Mouse (Mus musculus) frontal cortex, postnatal 36 days (tissue): ENCODE results near the gene Bad.
"Not testable (repeated sequence)": the region's sequence is repeated elsewhere in the genome, so short reads cannot be mapped to it uniquely, and the experiment has no call there.

Experiments
- DNase-seq, 2 experiments: peaks; one replicate each; pipeline ENCODE4 v3.0.0; 2022; ENCODE audit warnings: low spot score in 2 of 2

Gene Bad

DNA sequence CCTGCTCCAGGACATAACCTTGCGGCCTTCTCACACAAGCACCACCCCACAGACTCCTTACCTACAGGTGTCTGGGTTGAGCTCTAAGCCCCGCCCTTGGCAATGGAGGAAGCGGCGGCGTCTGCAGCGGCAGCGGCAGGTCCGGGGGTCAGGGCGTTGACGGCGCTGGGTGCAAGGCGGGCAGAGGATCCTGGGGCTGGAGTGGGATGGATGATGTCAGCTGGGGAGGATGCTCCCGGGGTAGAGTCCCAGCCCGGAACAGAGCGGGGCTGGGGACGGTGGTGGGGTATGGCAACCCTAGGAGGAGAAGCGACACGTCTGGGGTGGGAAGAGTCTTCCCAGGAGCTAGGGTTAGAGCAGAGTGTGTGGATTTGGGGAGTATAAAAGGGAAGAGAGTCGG is 43.6 kb downstream of the Bad start:
- no peak for DNase-seq

DNA sequence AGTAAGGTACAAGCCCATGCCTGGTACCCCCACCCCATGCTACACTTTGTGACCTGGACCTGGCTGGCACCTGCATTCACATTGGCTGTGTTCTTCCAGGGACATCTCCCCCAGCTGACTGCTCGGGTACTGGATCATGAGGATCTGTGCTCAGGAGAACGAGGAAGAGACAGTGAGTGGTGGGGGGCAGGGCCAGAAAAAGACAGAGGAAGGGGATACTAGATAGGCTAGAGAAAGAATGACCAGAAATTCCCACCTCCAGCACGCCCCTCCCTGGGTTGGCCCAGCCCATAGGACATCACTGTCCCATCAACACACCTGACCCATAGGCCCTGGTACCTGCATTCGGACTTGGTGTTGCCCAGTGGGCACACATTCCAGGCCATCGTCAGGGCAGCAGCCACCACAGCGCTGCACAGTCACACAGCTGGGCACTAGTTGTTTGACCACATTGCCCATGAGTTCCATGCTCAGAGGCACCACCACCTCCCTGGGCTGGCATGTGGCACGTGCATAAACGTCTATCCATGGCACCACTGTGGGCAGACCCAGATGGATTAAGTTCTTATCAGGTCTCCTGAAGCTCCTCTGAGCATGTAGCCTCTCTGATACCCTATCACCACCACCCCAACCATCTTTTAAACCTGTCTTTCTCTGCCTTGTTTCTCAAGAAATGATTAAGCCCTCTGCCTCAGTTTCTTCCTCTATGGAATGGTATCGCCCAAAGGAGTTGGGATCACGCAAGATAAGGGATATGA is 44.5 kb downstream of the Bad start:
- no peak for DNase-seq

DNA sequence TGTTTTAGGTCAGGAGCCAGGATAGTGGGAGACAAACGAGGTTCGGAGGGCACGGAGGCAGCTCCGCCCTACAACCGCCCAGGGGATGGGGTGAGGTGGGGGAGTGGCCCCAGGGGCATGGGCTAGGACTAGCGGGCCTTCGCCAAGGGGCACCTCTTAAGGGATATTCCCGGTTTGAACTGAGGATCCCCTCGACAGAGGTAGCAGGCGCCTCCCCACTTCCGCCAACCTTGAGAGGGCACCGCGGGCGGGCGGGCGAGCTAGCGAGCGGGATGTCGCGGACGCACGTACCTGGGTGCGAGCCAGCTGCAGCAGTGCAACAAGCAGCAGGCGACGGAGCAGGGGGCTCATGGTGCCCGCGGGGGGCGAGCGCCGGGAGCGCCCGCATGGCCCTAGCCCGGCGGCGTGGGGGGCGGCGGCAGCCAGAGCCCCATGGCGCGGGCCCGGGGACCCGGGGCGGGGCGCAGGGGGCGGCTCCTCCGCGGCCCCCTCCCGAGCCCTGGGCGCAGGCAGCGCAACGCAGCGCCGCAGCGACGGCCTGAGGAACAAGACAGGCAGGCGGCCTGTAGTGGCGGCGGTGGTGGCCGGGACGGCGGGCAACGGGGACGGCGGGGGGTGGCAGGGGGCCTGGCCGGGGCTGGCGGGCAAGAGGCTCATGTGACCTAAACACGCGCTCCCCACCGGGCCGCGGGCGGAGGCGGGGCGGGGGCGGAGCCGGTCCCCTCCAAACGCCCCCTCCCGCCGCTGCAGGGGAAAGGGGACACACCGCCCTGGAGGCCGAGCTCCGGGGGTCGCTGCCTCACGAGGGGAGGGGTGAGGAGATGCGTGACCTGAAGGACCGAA is 45.6 kb downstream of the Bad start, which contains the start of gene Vegfb:
Vegfb (minus strand) TSS at position 591 of the 843 bp plus-strand sequence.
- peak in 1 of 2 experiments; percentile 62 for DNase-seq

DNA sequence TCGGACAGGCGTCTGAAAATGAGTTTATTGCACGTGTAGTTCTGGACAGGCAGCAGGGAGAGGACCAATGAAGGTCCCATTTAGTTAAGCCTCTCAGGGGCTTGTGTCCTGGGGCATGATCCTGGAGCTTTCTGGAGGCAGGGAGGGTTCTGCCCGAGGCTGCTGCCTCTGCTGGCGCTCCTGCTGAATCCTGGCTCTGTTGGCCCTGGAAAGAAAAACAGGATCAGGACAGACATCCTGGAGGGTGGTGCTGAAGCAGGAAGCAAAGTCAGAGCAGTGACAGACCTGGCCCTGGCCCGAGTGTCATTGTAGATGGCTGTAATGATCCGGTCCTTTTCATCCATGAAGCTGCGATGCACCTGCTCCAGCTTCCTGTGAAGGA is 46.2 kb downstream of the Bad start:
- no peak for DNase-seq

DNA sequence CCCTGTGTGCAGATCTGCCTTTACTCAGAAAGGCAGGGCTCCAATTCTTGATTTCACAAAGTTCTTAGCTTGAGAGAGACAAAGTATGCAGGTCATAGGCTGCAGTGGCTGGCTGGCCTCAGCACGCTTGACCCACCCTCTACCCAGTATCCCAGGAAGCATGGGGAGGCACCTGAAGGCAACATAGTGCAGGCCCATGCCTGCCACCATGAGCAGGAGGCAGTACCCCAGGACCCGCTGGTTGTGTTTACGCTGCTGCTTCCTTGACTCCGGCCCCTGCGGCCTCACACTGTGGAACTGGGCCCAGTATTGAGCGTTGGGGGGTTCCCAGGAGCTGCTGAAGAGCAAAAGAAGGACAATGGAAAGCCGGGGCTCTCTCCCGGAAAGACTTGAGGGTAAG is 47.6 kb downstream of the Bad start:
- DNase-seq, result no peak

DNA sequence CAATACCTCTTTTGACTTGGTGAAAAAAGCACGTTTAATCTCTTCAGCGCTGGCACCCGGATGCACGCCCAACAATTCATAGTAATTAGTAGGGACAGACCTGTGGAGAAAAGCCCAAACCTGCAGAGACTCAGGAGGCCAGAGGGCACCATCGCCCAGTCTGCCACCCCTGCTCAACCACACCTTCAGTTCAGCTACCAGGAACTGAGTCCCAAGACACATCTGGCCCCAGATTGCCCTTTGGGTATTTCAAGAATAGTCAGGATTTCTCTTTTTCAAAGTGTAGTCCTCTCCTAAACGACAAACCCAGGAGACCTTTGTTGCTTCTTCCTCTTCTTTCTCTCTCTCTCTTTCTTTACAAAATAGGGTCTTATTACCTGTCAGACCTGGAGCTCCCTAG is 49.1 kb downstream of the Bad start:
- no peak for DNase-seq

DNA sequence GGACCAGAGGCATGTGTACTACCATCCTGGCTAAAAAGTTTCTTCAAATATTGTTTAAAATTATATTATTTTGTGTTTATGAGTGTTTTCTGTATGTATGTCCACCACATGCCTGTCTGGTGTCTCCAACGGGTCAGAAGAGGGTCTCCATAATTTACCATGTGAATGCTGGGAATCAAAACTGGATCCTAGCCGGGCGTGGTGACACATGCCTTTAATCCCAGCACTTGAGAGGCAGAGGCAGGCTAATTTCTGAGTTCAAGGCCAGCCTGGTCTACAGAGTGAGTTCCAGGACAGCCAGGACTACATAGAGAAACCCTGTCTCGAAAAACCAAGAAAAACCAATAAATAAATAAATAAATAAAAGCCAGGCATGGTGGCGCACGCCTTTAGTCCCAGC is 49.5 kb downstream of the Bad start:
- DNase-seq, result not testable (repeated sequence)

DNA sequence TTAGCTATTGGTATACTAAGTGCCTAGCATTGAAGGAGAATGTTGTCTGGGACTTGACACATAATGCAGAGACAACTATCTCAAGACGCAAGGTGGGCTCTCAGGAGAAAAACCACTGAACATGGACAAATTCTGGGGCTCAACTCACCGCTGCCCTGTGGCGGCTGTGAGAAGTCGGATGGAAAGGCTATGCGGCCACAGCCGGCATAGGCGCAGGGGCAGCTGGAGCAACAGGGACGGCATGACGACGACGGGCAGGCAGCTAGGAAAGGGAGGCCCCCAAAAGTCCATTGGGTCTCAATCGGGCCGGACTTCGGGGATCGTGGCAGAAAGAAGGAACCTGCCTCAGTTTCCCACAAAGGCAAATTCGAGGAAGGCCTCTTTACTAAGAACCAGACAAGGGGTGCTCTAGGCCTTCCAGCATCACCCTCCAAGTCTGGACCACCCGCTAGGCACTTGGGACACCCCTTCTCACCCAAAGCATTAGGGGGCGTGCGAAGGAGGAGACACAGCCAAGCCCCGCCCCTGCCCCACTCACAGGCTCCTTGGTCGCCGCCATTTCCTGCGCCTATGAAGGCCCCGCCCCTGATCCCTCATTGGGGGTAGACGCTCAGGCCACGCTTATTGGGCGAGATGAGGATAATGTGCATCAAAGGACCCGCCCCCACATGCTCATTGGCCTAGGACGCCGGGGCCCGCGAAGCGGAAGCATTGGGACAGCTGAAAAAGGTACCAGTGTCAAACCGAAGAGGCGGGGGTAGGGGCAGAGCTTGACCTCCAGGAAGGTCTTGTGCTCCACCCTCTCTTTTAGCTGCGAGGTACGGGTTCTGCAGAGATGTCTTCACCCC is 50.6 kb downstream of the Bad start, which contains the start of gene Dnajc4:
Dnajc4 (minus strand) TSS at position 562 of the 848 bp plus-strand sequence.
- peak; percentile 92 to 96 for DNase-seq

DNA sequence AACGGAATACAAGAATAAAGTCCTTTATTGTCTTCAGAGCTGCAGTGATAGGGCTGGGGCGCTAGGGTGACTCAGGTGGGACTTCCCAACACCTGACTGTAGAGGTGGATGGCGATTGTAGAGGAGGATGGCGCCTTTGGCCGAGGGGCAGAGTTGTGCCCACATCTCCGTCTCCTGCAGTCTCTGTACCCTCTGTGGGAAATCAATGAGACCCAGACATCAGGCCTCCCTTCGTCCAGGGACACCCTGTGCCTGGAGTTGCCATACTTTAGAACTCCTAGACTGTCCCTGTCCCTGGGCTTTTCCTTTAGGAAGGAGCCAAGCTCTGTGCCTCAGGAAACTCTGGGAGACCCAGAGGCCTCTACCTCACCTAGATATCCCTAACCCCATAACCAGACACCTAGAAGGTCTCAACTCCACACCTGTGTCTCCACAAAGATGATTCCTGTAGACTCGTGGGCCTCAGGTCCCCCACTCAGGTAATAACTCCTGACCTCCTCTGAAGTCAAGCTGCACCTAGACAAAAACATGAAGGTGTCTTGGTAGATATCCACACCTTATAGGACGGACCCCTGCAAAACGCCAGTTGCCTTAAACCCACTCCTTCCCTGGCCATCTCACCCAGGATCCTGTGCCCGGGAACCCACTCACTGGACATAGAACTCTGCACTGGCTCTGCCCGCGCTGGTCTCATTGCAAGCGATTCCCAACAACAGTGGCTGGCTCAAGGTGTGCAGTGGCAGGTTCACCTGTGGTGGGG is 51.5 kb downstream of the Bad start:
- no peak for DNase-seq

DNA sequence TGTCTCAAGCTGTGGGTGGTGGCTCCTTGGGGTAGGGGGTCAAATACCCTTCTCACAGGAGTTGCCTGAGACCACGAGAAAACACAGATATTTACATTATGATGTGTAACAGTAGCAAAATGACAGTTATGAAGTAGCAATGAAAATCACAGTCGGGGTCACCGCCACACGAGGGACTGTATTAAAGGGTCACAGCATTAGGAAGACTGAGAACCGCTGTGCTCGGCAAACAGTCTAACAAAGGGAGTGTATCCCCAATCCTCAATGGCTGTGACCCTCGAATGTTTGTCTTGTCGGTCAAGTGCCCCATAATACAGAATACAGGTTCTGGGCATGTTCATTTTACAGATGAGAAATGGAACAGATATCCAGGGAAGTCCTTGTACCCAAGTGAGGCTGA is 52.3 kb downstream of the Bad start:
- DNase-seq, result no peak

DNA sequence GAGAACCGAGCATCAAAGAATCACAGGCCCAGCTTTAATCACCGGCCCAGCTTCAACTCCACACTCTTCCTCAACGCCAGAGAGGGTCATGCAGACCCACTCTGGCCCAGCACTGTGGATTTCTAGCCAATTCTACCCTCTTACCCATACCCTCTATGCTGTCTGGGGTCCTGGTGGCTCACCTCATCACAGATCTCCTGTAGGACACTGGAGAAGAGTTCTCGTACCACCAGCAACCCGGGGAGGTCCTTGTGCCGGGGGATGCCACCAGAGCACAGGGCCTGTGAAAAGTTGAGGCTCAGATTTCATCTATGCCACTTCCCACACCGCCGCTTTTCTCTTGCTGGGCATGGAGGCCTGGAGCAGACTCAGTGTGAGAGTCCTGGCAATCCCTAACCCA is 52.8 kb downstream of the Bad start:
- no peak for DNase-seq

DNA sequence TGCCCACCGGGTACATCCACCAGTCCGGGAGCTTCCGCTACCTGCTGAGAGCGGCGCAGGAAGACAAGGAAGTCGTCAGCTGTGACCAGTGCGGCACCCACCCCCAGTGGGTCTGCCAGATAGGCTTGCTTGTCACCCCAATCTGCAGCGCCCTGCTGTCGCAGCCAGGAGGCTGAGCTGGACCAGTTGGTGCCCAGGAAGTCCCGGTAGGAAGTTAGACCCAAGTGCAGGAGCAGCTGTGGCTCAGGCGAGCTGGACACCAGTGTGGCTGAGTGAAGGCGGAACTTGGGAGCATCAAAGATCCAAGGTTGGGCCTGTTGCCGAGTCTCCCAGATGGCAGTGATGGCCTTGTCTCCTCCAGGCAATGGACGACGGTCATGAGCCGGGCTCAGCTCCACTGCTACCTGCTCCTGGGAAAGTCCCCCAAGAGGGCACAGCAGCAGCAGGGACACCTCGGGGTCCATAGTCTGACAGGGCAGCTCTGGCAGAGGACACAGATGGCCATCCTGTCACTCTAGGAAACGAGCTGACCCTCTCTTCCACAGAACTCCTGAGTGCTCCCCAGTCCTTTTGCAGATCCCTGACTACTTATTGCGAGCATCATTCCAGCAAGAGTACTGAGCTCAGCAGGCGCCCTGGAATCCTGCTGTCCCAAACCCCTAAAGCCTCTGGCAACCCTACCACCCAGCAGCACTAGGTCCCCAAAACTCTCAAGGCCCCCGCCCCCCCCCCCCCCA is 53.8 kb downstream of the Bad start:
- no peak for DNase-seq

DNA sequence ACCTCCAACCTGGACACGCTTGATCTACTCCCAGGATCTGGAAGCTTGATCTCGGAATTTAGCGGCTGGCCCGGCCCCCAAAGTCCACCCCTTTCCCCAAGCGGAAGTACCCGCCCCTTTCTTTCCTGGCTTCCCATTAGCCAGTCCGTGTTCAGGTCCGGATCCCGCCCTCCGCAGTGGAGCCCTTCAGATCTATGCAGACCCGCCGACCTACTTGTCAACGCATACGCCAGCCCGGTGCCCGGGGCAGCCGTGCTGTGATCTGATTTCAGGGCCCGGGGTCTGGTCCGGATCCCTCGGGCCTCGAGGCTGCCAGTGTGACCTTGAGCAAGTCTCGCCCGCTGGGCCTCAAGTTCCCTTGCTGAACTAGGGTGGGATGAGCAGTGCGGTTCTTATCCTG is 54.3 kb downstream of the Bad start, which contains the start of the genes Nudt22 and Trpt1:
Nudt22 (minus strand) TSS at position 112 of the 400 bp plus-strand sequence.
Trpt1 (plus strand) TSS at position 126 of the 400 bp plus-strand sequence.
- DNase-seq, result peak; percentile 83 to 84

DNA sequence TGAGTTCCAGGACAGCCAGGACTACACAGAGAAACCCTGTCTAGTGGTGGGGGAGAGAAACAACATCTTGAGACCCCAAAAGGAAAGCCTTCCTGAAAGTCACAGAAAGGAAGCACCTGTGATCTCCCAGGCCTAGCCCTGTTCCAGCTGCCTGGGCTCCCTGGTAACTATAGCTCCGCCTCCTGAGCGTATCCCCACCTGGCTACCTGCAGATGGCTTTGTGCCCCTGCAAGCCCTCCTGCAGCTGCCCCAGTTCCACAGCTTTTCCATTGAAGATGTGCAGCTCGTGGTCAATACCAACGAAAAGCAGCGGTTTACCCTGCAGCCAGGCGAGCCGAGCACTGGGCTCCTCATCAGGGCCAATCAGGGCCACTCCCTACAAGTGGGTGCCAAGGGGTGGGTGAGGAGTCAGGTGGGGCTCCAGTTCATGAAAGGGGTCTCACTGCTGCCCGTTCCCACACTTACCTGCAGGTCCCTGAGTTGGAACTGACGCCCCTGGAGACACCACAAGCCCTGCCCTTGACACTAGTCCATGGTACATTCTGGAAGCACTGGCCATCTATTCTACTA is 56.1 kb downstream of the Bad start:
- DNase-seq, result no peak

DNA sequence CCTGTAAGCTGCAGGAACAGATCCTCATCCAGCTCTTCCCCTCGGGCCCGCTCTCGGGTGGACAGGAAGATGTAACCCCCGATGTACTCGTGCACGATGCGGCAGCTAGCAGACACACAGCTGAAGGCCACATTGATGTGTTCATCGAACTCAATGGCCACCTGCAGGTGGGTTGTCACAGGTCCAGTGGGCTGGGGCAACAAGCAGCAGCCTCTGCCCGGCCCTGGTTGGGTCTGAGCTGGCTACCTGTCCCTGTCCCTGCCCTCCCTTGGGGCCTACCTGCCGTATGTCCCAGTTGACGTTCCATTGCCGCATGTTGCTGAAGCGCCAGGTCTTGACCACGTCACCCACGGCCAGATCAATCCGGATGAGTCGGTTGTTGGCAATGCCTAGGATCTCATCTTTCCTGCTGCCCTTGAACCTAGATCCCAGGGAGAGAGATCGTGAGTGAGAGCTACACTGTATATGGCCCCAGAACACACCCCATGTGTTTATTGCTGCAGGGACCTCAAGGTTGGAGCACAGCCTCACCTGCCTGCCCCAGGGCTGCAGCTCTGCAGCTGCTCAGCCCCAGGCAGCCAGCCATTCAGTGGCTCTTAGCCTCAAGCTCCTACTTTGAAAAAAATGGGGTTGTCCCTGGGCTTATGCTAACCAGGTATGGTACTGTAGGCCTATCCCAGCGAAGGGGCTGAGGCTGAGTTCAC is 57.9 kb downstream of the Bad start:
- no peak for DNase-seq
